In the genomic region with DNA sequence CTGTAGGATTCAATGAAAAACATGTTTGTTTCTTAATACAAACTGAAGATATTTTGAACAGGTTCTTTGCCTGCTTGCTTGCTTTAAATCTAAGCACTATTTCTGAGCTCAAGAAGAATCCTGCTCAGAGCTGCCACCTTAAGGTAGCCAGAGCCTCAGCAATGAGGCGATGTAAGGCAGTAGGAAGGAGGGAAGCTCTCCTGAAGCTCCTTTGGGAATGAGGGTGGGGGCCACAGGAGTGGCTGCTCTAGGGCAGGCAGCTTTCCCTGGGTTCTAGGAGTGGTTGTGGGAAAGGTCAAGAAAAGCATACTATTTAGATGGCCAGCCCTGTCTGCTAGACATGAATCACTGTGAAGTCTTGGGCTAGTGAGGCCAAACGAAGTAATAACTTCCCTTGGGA, we compare ENCODE assay signal across 9 mouse cellular contexts.
DNase-seq lines count a peak whose midpoint lies in the region; ATAC-seq and TF ChIP-seq lines count a peak whose summit lies in the region.
"Had no signal": no experiment of that assay in that cellular context is flagged by ENCODE, and none has a peak within 500 bp of the region (broad histone marks: within the 10 kb centered on the region; RNA-seq: fewer than 3 reads in every experiment).

No protein-coding gene starts in this region.

- no peaks in the 10 kb centered on the region for H3K9me3 ChIP-seq in hindbrain, postnatal 0 days (ENCODE audit: low read length)
- H3K9me3 ChIP-seq in hindbrain, embryonic 12.5 days (replicated peaks) = no peaks in the 10 kb centered on the region
- H3K9me3 ChIP-seq: midbrain, embryonic 12.5 days had no signal

- no peak overlapping the region for H3K27ac ChIP-seq in hindbrain, postnatal 0 days
- H3K27ac ChIP-seq in hindbrain, embryonic 12.5 days = no peak overlapping the region
- H3K27ac ChIP-seq: midbrain, embryonic 12.5 days had no signal

- intact Hi-C loops in heart, postnatal 25 days (cut with DNase I) = loop anchor here (5.0 kb wide), 1 partner anchor 81 kb away; no protein-coding TSS in a partner anchor

- ATAC-seq in hindbrain, postnatal 0 days = no peak
- ATAC-seq in hindbrain, embryonic 12.5 days (ENCODE audit: low FRiP score) = no peak
- no peak for ATAC-seq in activated CD4-positive, CD25-positive, alpha-beta regulatory T cell, adult 4 months

- peak; percentile 69 for TF ChIP-seq CTCF in hindbrain, postnatal 0 days (IDR thresholded peaks at IDR 0.05; ENCODE audit: low read depth)

- no peaks in the 10 kb centered on the region for H3K27me3 ChIP-seq in hindbrain, postnatal 0 days (ENCODE audit: insufficient read depth, low read length)
- no peaks in the 10 kb centered on the region for H3K27me3 ChIP-seq in hindbrain, embryonic 12.5 days
- H3K27me3 ChIP-seq: midbrain, embryonic 12.5 days had no signal

- no peak overlapping the region for H3K9ac ChIP-seq in hindbrain, postnatal 0 days (replicated peaks; ENCODE audit: low read length)
- no peak overlapping the region for H3K9ac ChIP-seq in hindbrain, embryonic 12.5 days
- H3K9ac ChIP-seq: midbrain, embryonic 12.5 days had no signal

- H3K36me3 ChIP-seq in hindbrain, postnatal 0 days (ENCODE audit: insufficient read depth, low read length) = no peaks in the 10 kb centered on the region
- H3K36me3 ChIP-seq in hindbrain, embryonic 12.5 days = no peaks in the 10 kb centered on the region
- H3K36me3 ChIP-seq: midbrain, embryonic 12.5 days had no signal

- peak; percentile 53 for DNase-seq in hindbrain, postnatal 0 days (ENCODE audit: low spot score)
- DNase-seq in 3T3-L1 (ENCODE audit: low read depth, low spot score) (peak; percentile 41), NIH3T3 (ENCODE audit: low read depth) (peak; percentile 67)
- peak; percentile 4 for DNase-seq in heart, postnatal 25 days (ENCODE audit: low spot score)
- no peak for DNase-seq in ovary, adult 18-20 months (ENCODE audit: low spot score)
- DNase-seq in c-Kit-positive CD71-positive TER-119-positive erythroid progenitor cells, embryonic 14.5 days (ENCODE audit: low spot score) = no peak

- WGBS in hindbrain, postnatal 0 days = 45% methylated on average over 2 of the region's 2 CpGs
- 39% methylated on average over 2 of the region's 2 CpGs for WGBS in hindbrain, embryonic 12.5 days

- H3K4me2 ChIP-seq in hindbrain, postnatal 0 days (ENCODE audit: low read depth, low read length) = no peak overlapping the region
- H3K4me2 ChIP-seq in hindbrain, embryonic 12.5 days (replicated peaks) = no peak overlapping the region
- H3K4me2 ChIP-seq: midbrain, embryonic 12.5 days had no signal

- no peak overlapping the region for H3K4me3 ChIP-seq in hindbrain, postnatal 0 days (ENCODE audit: low read length)
- no peak overlapping the region for H3K4me3 ChIP-seq in hindbrain, embryonic 12.5 days
- H3K4me3 ChIP-seq: midbrain, embryonic 12.5 days had no signal

- H3K4me1 ChIP-seq in hindbrain, postnatal 0 days (ENCODE audit: insufficient read depth, low read length) = no peaks in the 10 kb centered on the region
- H3K4me1 ChIP-seq in hindbrain, embryonic 12.5 days = no peaks in the 10 kb centered on the region
- H3K4me1 ChIP-seq: midbrain, embryonic 12.5 days had no signal

Comparison
In these comparisons a context has a peak if more than half of its experiments do, and no peak if none do; other contexts are left out.
1. DNase-seq: peak in hindbrain, postnatal 0 days (single experiment), 3T3-L1 (single experiment), NIH3T3 (single experiment) and heart, postnatal 25 days (single experiment); none in ovary, adult 18-20 months (single experiment) and c-Kit-positive CD71-positive TER-119-positive erythroid progenitor cells, embryonic 14.5 days (single experiment).